Comparison of ENCODE assay signal across 8 mouse cellular contexts in the genomic region with DNA sequence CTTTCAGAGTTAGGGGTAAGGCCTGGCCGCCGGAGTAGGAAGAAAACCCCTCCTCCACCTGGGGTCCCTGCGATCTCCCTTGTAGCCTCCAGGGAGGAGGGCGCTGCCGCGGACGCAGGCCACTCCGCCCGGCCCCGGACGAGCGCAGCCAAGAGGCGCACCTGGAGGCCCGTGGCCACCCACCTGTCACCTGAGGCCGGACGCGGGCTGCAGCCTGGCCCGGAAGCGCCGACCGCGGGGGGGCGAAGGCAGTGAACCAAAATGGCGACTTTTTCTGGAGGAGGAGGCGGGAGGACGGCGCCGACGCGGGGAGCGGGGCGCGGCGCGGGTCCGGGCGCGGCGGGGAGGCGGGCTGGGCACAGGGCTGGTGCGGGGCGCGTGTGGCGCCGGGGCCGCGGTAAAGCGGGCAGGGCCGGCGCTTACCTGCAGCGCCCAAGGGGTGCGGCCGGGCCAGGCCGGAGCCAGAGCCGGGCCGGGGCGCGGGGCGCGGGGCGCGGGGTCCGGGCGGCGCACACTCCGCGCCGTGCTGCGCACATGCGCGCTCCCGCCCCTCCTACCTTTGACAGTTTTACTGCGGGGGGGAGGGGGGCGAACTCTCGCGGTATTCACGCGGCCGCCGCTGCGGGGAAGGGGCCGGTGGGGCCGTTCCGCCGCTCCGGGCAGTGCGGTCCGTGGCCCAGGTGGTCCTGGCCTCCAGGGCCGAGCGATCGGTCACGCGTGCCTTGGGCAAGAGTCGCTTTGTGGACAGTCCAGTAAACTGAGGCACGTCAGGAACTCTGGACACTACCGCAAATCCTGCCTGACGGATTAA. TPM values are rescaled to one million over a fixed set of nuclear protein-coding genes. Genes with fewer than 3 reads are reported as not detected.
DNase-seq lines count a peak whose midpoint lies in the region; ATAC-seq and TF ChIP-seq lines count a peak whose summit lies in the region.

A gene (minus strand): TSS at position 573 of the 811 bp plus-strand sequence.

- under 1% methylated on average over 79 of the region's 97 CpGs for WGBS in forebrain, embryonic 12.5 days
- under 1% methylated on average over 62 of the region's 97 CpGs for WGBS in heart, postnatal 0 days
- under 1% methylated on average over 68 of the region's 97 CpGs for WGBS in liver, postnatal 0 days (ENCODE audit: insufficient replicate concordance)
- under 1% methylated on average over 64 of the region's 97 CpGs for WGBS in neural tube, embryonic 13.5 days

- dilution Hi-C loops in CH12.LX (cut with MboI; ENCODE audit: extremely low pct_ligation_motif_present, extremely low pct_unique_long_range_greater_than_20kb, low sequenced_read_pairs) = no loop called here

- no peak for TF ChIP-seq RAD21 in CH12.LX (IDR thresholded peaks at IDR 0.05; ENCODE audit: low read depth, low read length)

- peak within 1 kb of the TSS; percentile 60 for H3K4me2 ChIP-seq in CH12.LX (ENCODE audit: insufficient read depth, low read depth, poor library complexity, severe bottlenecking)
- H3K4me2 ChIP-seq in forebrain, embryonic 12.5 days = peak within 1 kb of the TSS; percentile 86
- H3K4me2 ChIP-seq in heart, postnatal 0 days (ENCODE audit: low read depth, low read length) = peak within 1 kb of the TSS; percentile 87
- H3K4me2 ChIP-seq in liver, postnatal 0 days (ENCODE audit: low read depth, low read length) = peak within 1 kb of the TSS; percentile 97
- H3K4me2 ChIP-seq in neural tube, embryonic 13.5 days = peak within 1 kb of the TSS; percentile 94

- no peak for TF ChIP-seq EP300 in CH12.LX (IDR thresholded peaks at IDR 0.05; ENCODE audit: low read length)
- TF ChIP-seq EP300 in heart, postnatal 0 days (IDR thresholded peaks at IDR 0.05; ENCODE audit: low read depth) = no peak
- no peak for TF ChIP-seq EP300 in liver, postnatal 0 days (IDR thresholded peaks at IDR 0.05; ENCODE audit: low read depth)

- peaks cover 3% of the 10 kb centered on the region; the same call in 1 of the 2 replicates for H3K79me2 ChIP-seq in CH12.LX (replicated peaks; ENCODE audit: control insufficient read depth, extremely low read depth, insufficient read depth, poor library complexity, severe bottlenecking)

- ATAC-seq in forebrain, embryonic 12.5 days (ENCODE audit: low FRiP score) = peak; percentile 87
- peak; percentile 87 for ATAC-seq in heart, postnatal 0 days (ENCODE audit: insufficient read depth, low read depth)
- ATAC-seq in liver, postnatal 0 days = peak; percentile 84
- ATAC-seq in neural tube, embryonic 13.5 days (ENCODE audit: low read depth) = peak; percentile 83

- H3K9ac ChIP-seq in CH12.LX (ENCODE audit: insufficient read depth, low read depth) = peak within 1 kb of the TSS; percentile 83
- H3K9ac ChIP-seq in forebrain, embryonic 12.5 days = peak within 1 kb of the TSS; percentile 96
- peak within 1 kb of the TSS; percentile 89 for H3K9ac ChIP-seq in heart, postnatal 0 days (replicated peaks; ENCODE audit: low read depth, low read length)
- peak within 1 kb of the TSS; percentile 94 for H3K9ac ChIP-seq in liver, postnatal 0 days (replicated peaks)
- peak within 1 kb of the TSS; percentile 99 for H3K9ac ChIP-seq in neural tube, embryonic 13.5 days

- H3K4me1 ChIP-seq in CH12.LX (ENCODE audit: control insufficient read depth in 1 of 2, insufficient read depth in 2 of 2) = peaks cover 7 to 21% of the 10 kb centered on the region in 2 experiments
- H3K4me1 ChIP-seq in bone marrow macrophage, adult 2 months (ENCODE audit: control insufficient read depth, insufficient read depth, low read length) = peaks cover 11% of the 10 kb centered on the region
- peaks cover 21% of the 10 kb centered on the region for H3K4me1 ChIP-seq in forebrain, embryonic 12.5 days
- H3K4me1 ChIP-seq in heart, postnatal 0 days (ENCODE audit: control insufficient read depth, insufficient read depth) = peaks cover 16% of the 10 kb centered on the region
- peaks cover 10% of the 10 kb centered on the region for H3K4me1 ChIP-seq in liver, postnatal 0 days (ENCODE audit: insufficient read depth)
- peaks cover 34% of the 10 kb centered on the region for H3K4me1 ChIP-seq in neural tube, embryonic 13.5 days (replicated peaks)

- H3K27me3 ChIP-seq in CH12.LX (replicated peaks) = peaks cover 2% of the 10 kb centered on the region
- no peaks in the 10 kb centered on the region for H3K27me3 ChIP-seq in forebrain, embryonic 12.5 days
- H3K27me3 ChIP-seq in heart, postnatal 0 days (ENCODE audit: control insufficient read depth, insufficient read depth, low read length) = no peaks in the 10 kb centered on the region
- no peaks in the 10 kb centered on the region for H3K27me3 ChIP-seq in liver, postnatal 0 days (ENCODE audit: insufficient read depth, low read length)
- no peaks in the 10 kb centered on the region for H3K27me3 ChIP-seq in neural tube, embryonic 13.5 days

- peak; percentile 64 for DNase-seq in CH12.LX (ENCODE audit: extremely low read depth)
- no peak for DNase-seq in heart, postnatal 0 days (ENCODE audit: low spot score)
- DNase-seq in kidney, postnatal 25 days = peak; percentile 64 to 86
- DNase-seq in liver, postnatal 0 days = peak; percentile 78
- DNase-seq in thymus, postnatal 10 days (ENCODE audit: low spot score in 2 of 2) = peak; percentile 51 to 53

- TF ChIP-seq POLR2A in CH12.LX (IDR thresholded peaks at IDR 0.05; ENCODE audit: low read depth, low read length) = peak; percentile 94
- TF ChIP-seq POLR2A in bone marrow macrophage, adult 2 months (IDR thresholded peaks at IDR 0.05; ENCODE audit: borderline replicate concordance, low read depth, low read length) = 0 out of 2 replicates have a peak, but pooled peaks have one; percentile 6

- no peak for TF ChIP-seq CTCF in CH12.LX (conservative IDR thresholded peaks at IDR 0.05 in 1 of 2, IDR thresholded peaks at IDR 0.05 in 1 of 2; ENCODE audit: low read depth in 2 of 2, low read length in 2 of 2)
- no peak for TF ChIP-seq CTCF in bone marrow macrophage, adult 2 months (IDR thresholded peaks at IDR 0.05; ENCODE audit: low read depth, low read length)
- no peak for TF ChIP-seq CTCF in heart, postnatal 0 days (IDR thresholded peaks at IDR 0.05; ENCODE audit: low read depth)
- 0 out of 2 replicates have a peak, but pooled peaks have one; percentile 8 for TF ChIP-seq CTCF in liver, postnatal 0 days (IDR thresholded peaks at IDR 0.05; ENCODE audit: low read depth)

- peak within 1 kb of the TSS; percentile 77 to 93 (median 88) for H3K4me3 ChIP-seq in CH12.LX (replicated peaks in 1 of 3; ENCODE audit: low read depth in 2 of 3, low read length in 2 of 3, poor library complexity in 1 of 3)
- peak within 1 kb of the TSS; percentile 82 for H3K4me3 ChIP-seq in bone marrow macrophage, adult 2 months (ENCODE audit: insufficient read depth, low read length)
- H3K4me3 ChIP-seq in forebrain, embryonic 12.5 days (replicated peaks) = peak within 1 kb of the TSS; percentile 88
- H3K4me3 ChIP-seq in heart, postnatal 0 days (ENCODE audit: low read depth, low read length) = peak within 1 kb of the TSS; percentile 81
- peak within 1 kb of the TSS; percentile 90 for H3K4me3 ChIP-seq in liver, postnatal 0 days (ENCODE audit: low read depth, low read length)
- H3K4me3 ChIP-seq in neural tube, embryonic 13.5 days = peak within 1 kb of the TSS; percentile 90

- peak within 1 kb of the TSS; percentile 47 for H3K27ac ChIP-seq in CH12.LX (ENCODE audit: insufficient read depth, low read depth)
- peak within 1 kb of the TSS; percentile 43 for H3K27ac ChIP-seq in bone marrow macrophage, adult 2 months (ENCODE audit: insufficient read depth, low read depth, low read length)
- peak within 1 kb of the TSS; percentile 81 for H3K27ac ChIP-seq in forebrain, embryonic 12.5 days
- peak within 1 kb of the TSS; percentile 80 for H3K27ac ChIP-seq in heart, postnatal 0 days (ENCODE audit: low read depth)
- peak within 1 kb of the TSS; percentile 90 for H3K27ac ChIP-seq in liver, postnatal 0 days (ENCODE audit: low read depth)
- H3K27ac ChIP-seq in neural tube, embryonic 13.5 days (replicated peaks) = peak within 1 kb of the TSS; percentile 89

- no peaks in the 10 kb centered on the region for H3K9me3 ChIP-seq in CH12.LX (replicated peaks; ENCODE audit: low read length)
- no peaks in the 10 kb centered on the region for H3K9me3 ChIP-seq in forebrain, embryonic 12.5 days
- no peaks in the 10 kb centered on the region for H3K9me3 ChIP-seq in heart, postnatal 0 days (replicated peaks; ENCODE audit: control insufficient read depth, low read length)
- no peaks in the 10 kb centered on the region for H3K9me3 ChIP-seq in liver, postnatal 0 days (ENCODE audit: low read length)
- H3K9me3 ChIP-seq in neural tube, embryonic 13.5 days = no peaks in the 10 kb centered on the region

- in situ Hi-C loops in CH12.LX (cut with MboI; ENCODE audit: low pct_ligation_motif_present, low pct_unique_long_range_greater_than_20kb, low sequenced_read_pairs) = no loop called here

- H3K36me3 ChIP-seq in CH12.LX (replicated peaks in 1 of 2; ENCODE audit: control insufficient read depth in 1 of 2, insufficient read depth in 1 of 2, low read length in 1 of 2) = peaks cover 27 to 34% of the 10 kb centered on the region in 2 experiments
- H3K36me3 ChIP-seq in forebrain, embryonic 12.5 days (replicated peaks) = peaks cover 49% of the 10 kb centered on the region
- H3K36me3 ChIP-seq in heart, postnatal 0 days (replicated peaks; ENCODE audit: control insufficient read depth, insufficient read depth, low read length) = peaks cover 27% of the 10 kb centered on the region
- peaks cover 18% of the 10 kb centered on the region for H3K36me3 ChIP-seq in liver, postnatal 0 days (replicated peaks; ENCODE audit: insufficient read depth, low read length)
- H3K36me3 ChIP-seq in neural tube, embryonic 13.5 days = peaks cover 48% of the 10 kb centered on the region

TF ChIP-seq in CH12.LX, 34 proteins besides CTCF, POLR2A, EP300 and RAD21 (continues in another document):
- TF ChIP-seq SIN3A (IDR thresholded peaks at IDR 0.05; ENCODE audit: low read length) = peak; percentile 75
- no peak for TF ChIP-seq ELF1 (IDR thresholded peaks at IDR 0.05; ENCODE audit: low read depth, low read length)
- peak; percentile 27 for TF ChIP-seq BHLHE40 (IDR thresholded peaks at IDR 0.05; ENCODE audit: low read depth, low read length)
- TF ChIP-seq POLR2AphosphoS2 (IDR thresholded peaks at IDR 0.05; ENCODE audit: low read depth, low read length) = no peak
- no peak for TF ChIP-seq IRF4 (IDR thresholded peaks at IDR 0.05; ENCODE audit: low read depth, low read length)
- TF ChIP-seq ETS1 (conservative IDR thresholded peaks at IDR 0.05; ENCODE audit: low read depth, low read length) = no peak

RNA-seq across cellular contexts. Expression of the gene that starts here (rescaled TPM):
- 16.6 and 18.1 TPM in 2 replicates for total RNA-seq in CH12.LX (2012; rRNA removed)
- total RNA-seq in CH12.LX (2014; rRNA removed) = 11.0 TPM in 2 replicates
- 26.8 and 27.1 TPM in 2 replicates for polyA plus RNA-seq in CH12.LX (2012; ENCODE audit: insufficient read length, low read depth)
- 18.6 and 23.0 TPM in 2 replicates for polyA plus RNA-seq in bone marrow macrophage, adult 2 months (2012; ENCODE audit: insufficient read depth, insufficient read length, missing spikeins)
- 70.9 and 74.5 TPM in 2 replicates for polyA plus RNA-seq in forebrain, embryonic 12.5 days (2016; fragmentation: Nextera tagmentation; extraction: Ambion mirVana)
- 14.5 and 17.6 TPM in 2 replicates for total RNA-seq in heart, postnatal 0 days (2014; rRNA removed; ENCODE audit: low replicate concordance)
- polyA plus RNA-seq in heart, postnatal 0 days (2015; fragmentation: Nextera tagmentation; extraction: Ambion mirVana) = 13.3 and 16.2 TPM in 2 replicates
- 8.9 and 10.5 TPM in 2 replicates for polyA plus RNA-seq in liver, postnatal 0 days (2015; fragmentation: Nextera tagmentation; extraction: Ambion mirVana)
- 78.7 and 81.3 TPM in 2 replicates for polyA plus RNA-seq in neural tube, embryonic 13.5 days (2015; fragmentation: Nextera tagmentation; extraction: Ambion mirVana)
